Mouse (Mus musculus) CH12.LX (cell line): ENCODE data around the gene Olfr681.

Experiments
- CTCF ChIP-seq, 2 experiments: IDR thresholded peaks in 1 of 2; conservative IDR thresholded peaks in 1 of 2; 2 replicates each; pipeline ENCODE4 v1.5.1; 2011 to 2012; ENCODE audit warnings: low read depth in 2 of 2, low read length in 2 of 2, improper control_type of control experiment in 1 of 2, inconsistent platforms in 1 of 2, mild to moderate bottlenecking in 1 of 2, moderate library complexity in 1 of 2
- EP300 ChIP-seq: IDR thresholded peaks from 2 replicates; pipeline ENCODE4 v1.6.1; 2011; ENCODE audit warnings: low read length, improper control_type of control experiment
- POLR2A ChIP-seq: IDR thresholded peaks from 2 replicates; pipeline ENCODE4 v1.6.1; 2011; ENCODE audit warnings: low read depth, mild to moderate bottlenecking, improper control_type of control experiment, low read length
- TBP ChIP-seq: conservative IDR thresholded peaks from 2 replicates; pipeline ENCODE4 v1.6.1; 2011; ENCODE audit warnings: low read depth, low read length, improper control_type of control experiment
- ZKSCAN1 ChIP-seq: IDR thresholded peaks from 2 replicates; pipeline ENCODE4 v1.6.1; 2012; ENCODE audit warnings: low read depth, inconsistent platforms, low read length, improper control_type of control experiment, borderline replicate concordance

DNA sequence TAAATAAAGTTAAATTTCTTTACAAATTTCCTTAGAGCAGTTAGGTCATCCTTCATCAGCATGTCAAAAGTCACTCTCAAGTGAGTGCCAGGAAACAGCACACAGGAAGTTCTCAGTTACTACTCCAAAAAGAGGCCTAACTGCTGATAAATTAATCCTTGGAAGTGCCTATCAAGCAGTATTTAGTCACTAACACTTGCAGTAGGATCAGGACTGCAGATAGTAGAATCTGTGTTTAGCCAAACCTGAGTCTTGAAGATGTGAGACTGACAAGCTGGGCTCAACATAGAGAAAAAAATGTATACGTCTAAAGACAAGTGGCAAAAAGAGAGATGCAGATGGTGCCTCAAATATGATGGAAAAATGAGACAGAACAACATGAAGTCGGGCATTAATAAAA lies 24.6 kb downstream of the Olfr681 start:
- TF ChIP-seq POLR2A, result no peak
- TF ChIP-seq CTCF (conservative IDR thresholded peaks at IDR 0.05 in 1 of 2, IDR thresholded peaks at IDR 0.05 in 1 of 2; ENCODE audit: low read depth in 2 of 2, low read length in 2 of 2), result no peak
- no peak for TF ChIP-seq EP300
- TF ChIP-seq ZKSCAN1, result no peak
- TF ChIP-seq TBP, result no peak
